Mouse (Mus musculus) G1E (cell line): Measurements from ENCODE around the gene Camsap1.

Experiments used
- CTCF ChIP-seq: IDR thresholded peaks from 2 replicates; pipeline ENCODE4 v1.5.1; 2012; ENCODE audit warnings: low read depth, low read length, inconsistent platforms, mixed read lengths
- GATA1 ChIP-seq: IDR thresholded peaks from 2 replicates; pipeline ENCODE4 v1.6.1; 2012; ENCODE audit warnings: borderline replicate concordance, low read length, inconsistent platforms, mixed read lengths
- GATA2 ChIP-seq: IDR thresholded peaks from 2 replicates; pipeline ENCODE4 v1.6.1; 2012; ENCODE audit warnings: low read depth, low read length, inconsistent platforms, borderline replicate concordance
- POLR2AphosphoS5 ChIP-seq: IDR thresholded peaks from 2 replicates; pipeline ENCODE4 v1.6.1; 2012; ENCODE audit warnings: low read depth, low read length, inconsistent platforms; ENCODE audit not compliant: insufficient replicate concordance
- TAL1 ChIP-seq: conservative IDR thresholded peaks from 2 replicates; pipeline ENCODE4 v1.6.1; 2012; ENCODE audit warnings: low read depth, low read length, inconsistent platforms, mixed read lengths

DNA sequence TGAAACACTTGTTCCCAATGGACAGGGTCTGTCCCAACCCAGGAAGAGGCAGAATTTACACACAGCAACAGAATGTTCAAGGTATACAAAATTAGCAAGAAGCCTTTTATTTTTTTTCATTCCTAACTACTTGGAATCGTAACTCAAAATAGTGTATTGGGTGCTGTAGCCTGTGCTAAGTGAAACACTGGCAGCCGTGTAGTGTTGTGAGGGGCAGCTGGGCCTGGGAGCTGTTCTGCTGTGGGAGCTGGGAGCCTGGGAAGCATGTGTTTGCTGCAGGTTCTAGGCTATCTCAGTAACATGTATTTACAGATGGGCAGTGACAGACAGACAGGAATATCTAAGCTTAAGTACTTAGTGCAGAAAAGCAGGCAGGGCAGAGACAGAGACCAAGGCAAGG is 64.7 kb downstream of the Camsap1 start:
- TF ChIP-seq CTCF, result no peak
- TF ChIP-seq TAL1, result no peak
- no peak for TF ChIP-seq POLR2AphosphoS5
- no peak for TF ChIP-seq GATA2
- no peak for TF ChIP-seq GATA1
